Mouse (Mus musculus): ENCODE data around the gene Cxcl9.
A peak's percentile ranks its signal among the peaks of the same experiment; 100 is the strongest.

Cxcl9 gene

GRCm38 (mm10) chr5:92282571-92282970 lies 45.3 kb downstream of the Cxcl9 start:
- DNase-seq (ENCODE audit: extremely low spot score, low spot score), result no peak

GRCm38 (mm10) chr5:92278942-92279537 lies 48.8 kb downstream of the Cxcl9 start:
- no peak for DNase-seq (ENCODE audit: extremely low spot score, low spot score)

GRCm38 (mm10) chr5:92277437-92278394 lies 50.2 kb downstream of the Cxcl9 start, which contains the start of gene Naaa:
Gene Naaa (minus strand): TSS chr5:92278170.
- peak; percentile 83 for DNase-seq (ENCODE audit: extremely low spot score, low spot score)
